Mouse (Mus musculus) liver, embryonic 16.5 days (tissue): ENCODE data around the gene Mrps9. TPM values are rescaled to one million over a fixed set of nuclear protein-coding genes. Genes with fewer than 3 reads are reported as not detected.

ENCODE experiments used
- ATAC-seq: fragments of 200-750 bp; cut with Nextera tagmentation; 2 replicates; pipeline ENCODE4 v1.8.0; 2017; ENCODE audit warnings: low read depth, mild to moderate bottlenecking, moderate number of reproducible peaks, moderate library complexity
- H3K27ac ChIP-seq: fragments of 300-500 bp; sonication (generic); 2 replicates; pipeline ENCODE4 v1.5.1; 2014; ENCODE audit warnings: mild to moderate bottlenecking, low read length
- H3K27me3 ChIP-seq: fragments of 300-500 bp; sonication (generic); 2 replicates; pipeline ENCODE4 v1.6.1; 2014; ENCODE audit warnings: low read depth, low read length, mixed read lengths; ENCODE audit not compliant: control insufficient read depth, insufficient read depth
- H3K36me3 ChIP-seq: fragments of 300-500 bp; sonication (generic); 2 replicates; pipeline ENCODE4 v1.6.1; 2014; ENCODE audit warnings: mild to moderate bottlenecking; ENCODE audit not compliant: control insufficient read depth, insufficient read depth
- H3K4me1 ChIP-seq: fragments of 300-500 bp; sonication (generic); 2 replicates; pipeline ENCODE4 v1.6.1; 2014; ENCODE audit warnings: low read depth, low read length, mixed read lengths; ENCODE audit not compliant: control insufficient read depth
- H3K4me2 ChIP-seq: fragments of 300-500 bp; sonication (generic); 2 replicates; pipeline ENCODE4 v1.6.1; 2014; ENCODE audit warnings: low read depth, low read length, mixed read lengths
- H3K4me3 ChIP-seq: fragments of 300-500 bp; sonication (generic); 2 replicates; pipeline ENCODE4 v1.5.1; 2014; ENCODE audit warnings: low read depth, mild to moderate bottlenecking, low read length
- H3K9ac ChIP-seq: fragments of 300-500 bp; sonication (generic); 2 replicates; pipeline ENCODE4 v1.6.1; 2014; ENCODE audit warnings: low read depth, low read length
- H3K9me3 ChIP-seq: fragments of 300-500 bp; sonication (generic); replicated peaks from 2 replicates; pipeline ENCODE4 v1.6.1; 2016; ENCODE audit warnings: low read length; ENCODE audit not compliant: control insufficient read depth
- WGBS: fragments of 180-500 bp; shearing (Covaris S2); extraction: QIAGEN DNeasy Blood & Tissue Kit; methylation state at CpG from one replicate; pipeline ENCODE4 v1.1.7; 2014; ENCODE audit not compliant: insufficient replicate concordance; 5-methylcytosine and 5-hydroxymethylcytosine counted together
- polyA plus RNA-seq: library from polyadenylated mRNA; unstranded; fragments of >200 nt; fragmentation: Nextera tagmentation; extraction: Ambion mirVana; gene quantifications from 2 replicates; pipeline ENCODE4 v1.2.1, GENCODE M21; 2015

The Mrps9 gene
- polyA plus RNA-seq: 20.1 and 22.1 TPM in 2 replicates

DNA sequence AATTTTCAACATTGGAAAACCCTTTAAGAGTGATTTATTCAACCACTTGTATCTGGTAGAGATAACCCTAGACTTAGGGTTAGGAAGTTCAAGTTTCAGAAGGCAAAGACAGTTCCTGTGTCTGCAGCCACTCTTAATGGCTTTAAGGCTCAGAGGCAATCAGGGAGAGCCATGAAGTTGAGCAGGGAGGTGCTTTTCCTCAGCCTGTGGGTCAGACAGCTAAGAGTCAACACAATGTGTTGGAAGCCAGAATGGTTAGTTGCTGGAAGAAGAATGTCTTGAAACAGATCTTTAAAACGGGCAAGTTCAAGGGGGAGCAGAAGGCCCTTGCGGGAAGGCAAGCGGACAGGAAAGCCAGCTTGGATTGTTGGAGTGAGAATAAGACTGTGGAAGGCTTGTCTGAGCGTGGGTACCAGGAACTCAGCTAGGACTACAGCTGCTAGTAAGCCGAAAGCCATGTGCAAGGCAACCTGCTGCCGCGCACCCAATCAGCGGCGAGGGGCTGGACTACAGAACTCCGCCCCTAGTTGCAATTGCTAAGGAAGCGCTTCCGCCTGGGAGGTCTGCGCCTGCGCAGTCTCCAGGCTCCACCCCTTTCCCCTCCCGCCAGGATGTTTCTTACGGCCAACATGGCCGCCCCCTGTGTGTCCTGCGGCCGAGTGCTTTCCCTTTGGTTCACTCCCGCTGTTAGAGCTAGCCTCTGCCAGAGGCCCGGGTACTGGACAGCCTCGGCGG lies at the start of gene Mrps9:
TSS of gene Mrps9 (plus strand) at position 571 of the 735 bp plus-strand sequence.
- under 1% methylated on average over 23 of the region's 23 CpGs for WGBS
- peak; percentile 98 for ATAC-seq

DNA sequence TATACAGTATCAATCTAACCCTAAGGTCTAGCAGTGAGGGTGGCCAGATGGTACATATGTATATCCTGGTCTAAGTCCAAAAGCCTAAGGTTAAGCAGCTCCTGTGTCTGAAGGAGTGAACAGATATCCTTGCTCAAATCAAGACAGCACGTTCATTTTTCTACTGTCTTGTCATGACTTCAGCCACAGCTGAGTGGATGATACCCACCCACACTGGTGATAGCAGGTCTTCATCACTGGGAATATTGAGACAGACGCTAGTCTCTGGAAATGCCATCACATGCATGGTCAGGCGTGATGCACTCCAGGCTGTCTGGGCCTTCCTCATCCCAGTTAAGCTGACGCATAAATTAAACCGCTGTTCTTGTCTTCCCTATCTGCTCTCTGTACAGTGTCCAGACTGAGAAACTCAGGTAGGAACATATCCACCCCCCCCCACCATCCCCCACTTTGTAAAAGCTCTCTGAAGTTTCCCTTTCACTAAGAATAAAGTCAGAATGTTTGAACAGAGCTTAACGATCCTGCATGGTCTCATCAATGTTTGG lies 37.7 kb upstream of the Mrps9 start:
- Histone ChIP-seq H3K4me2 (no peak overlapping the region), H3K27me3 (no peaks in the 10 kb centered on the region), H3K9me3 (no peaks in the 10 kb centered on the region), H3K4me3 (no peak overlapping the region), H3K36me3 (no peaks in the 10 kb centered on the region), H3K9ac (no peak overlapping the region), H3K4me1 (no peaks in the 10 kb centered on the region), H3K27ac (no peak overlapping the region)
- 69% methylated on average over 6 of the region's 6 CpGs for WGBS
- ATAC-seq: no peak

More for the DNA sequence above, at the start of gene Mrps9:
- Histone ChIP-seq H3K4me2 (peak within 1 kb of the TSS; percentile 75), H3K9ac (peak within 1 kb of the TSS; percentile 83), H3K27ac (peak within 1 kb of the TSS; percentile 55), H3K9me3 (no peaks in the 10 kb centered on the region), H3K36me3 (no peaks in the 10 kb centered on the region), H3K4me1 (peaks cover 7% of the 10 kb centered on the region), H3K27me3 (no peaks in the 10 kb centered on the region), H3K4me3 (peak within 1 kb of the TSS; percentile 96)

DNA sequence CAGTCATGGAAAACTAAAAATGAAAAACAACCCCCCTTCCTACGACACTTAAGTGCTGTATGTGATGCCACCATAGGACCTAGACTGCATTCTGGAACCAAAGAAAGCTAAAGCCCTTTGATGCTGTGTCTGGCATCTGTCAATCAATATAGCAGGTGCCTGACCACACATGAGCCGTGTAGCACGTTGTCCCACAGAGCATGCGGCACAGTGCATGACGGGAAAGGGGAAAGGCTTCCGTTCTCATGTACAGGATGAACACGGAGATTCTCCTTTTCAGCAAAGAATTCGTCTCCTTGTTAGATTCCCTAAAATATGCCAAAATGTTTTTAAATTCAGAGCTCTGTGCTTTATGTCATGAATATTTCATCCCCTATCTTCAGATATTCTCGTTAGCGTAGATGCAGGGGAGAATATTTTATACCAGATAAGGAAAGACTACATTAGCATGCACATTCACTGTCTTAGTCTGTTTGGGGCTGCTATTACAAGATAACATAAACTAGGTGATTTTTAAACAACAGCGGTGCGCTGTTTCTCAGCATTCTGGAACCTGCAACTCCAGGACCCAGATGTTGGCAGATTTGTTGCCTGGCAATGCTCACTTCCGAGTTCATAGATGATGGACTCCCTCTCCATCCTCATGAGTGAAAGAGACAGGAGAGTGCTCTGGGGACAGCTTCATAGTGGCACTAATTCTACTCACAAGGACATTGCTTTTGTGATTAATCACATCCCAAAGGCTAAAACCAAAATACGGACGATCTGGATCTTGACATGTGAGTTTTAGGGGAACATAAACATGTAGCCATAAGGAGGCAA lies 36.0 kb upstream of the Mrps9 start:
- H3K9me3 ChIP-seq: no peaks in the 10 kb centered on the region
- no peaks in the 10 kb centered on the region for H3K36me3 ChIP-seq
- H3K4me2 ChIP-seq: no peak overlapping the region
- WGBS: 73% methylated on average over 15 of the region's 15 CpGs
- H3K27ac ChIP-seq: no peak overlapping the region
- no peak for ATAC-seq
- no peak overlapping the region for H3K9ac ChIP-seq
- no peaks in the 10 kb centered on the region for H3K4me1 ChIP-seq
- no peak overlapping the region for H3K4me3 ChIP-seq
- no peaks in the 10 kb centered on the region for H3K27me3 ChIP-seq

DNA sequence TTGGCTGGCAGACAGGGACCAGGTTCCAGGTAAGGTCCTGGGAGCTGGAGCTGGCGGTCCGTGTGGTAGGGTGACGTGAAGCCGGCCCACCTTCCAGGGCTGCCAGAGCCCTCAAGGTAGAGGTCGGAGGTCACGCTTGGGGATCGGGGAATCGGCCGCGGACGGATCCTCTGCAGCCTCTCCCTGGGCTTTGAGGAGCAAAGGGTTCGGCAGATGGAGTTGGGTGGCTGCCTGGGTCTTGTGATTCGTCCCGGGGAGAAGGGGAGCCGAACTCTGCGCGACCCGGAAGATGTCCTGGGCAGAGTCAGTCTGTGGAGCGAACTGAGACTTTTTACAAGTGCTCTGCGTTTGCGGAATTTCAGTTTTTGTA lies 350 bp downstream of the Mrps9 start:
- peak overlapping the region; percentile 75 for H3K4me2 ChIP-seq
- H3K27me3 ChIP-seq: no peaks in the 10 kb centered on the region
- ATAC-seq: peak; percentile 73
- H3K4me3 ChIP-seq: peak overlapping the region; percentile 96
- H3K9ac ChIP-seq: peak overlapping the region; percentile 83
- H3K27ac ChIP-seq: peak overlapping the region; percentile 55
- peaks cover 7% of the 10 kb centered on the region for H3K4me1 ChIP-seq
- 0% methylated on average over 21 of the region's 21 CpGs for WGBS
- H3K9me3 ChIP-seq: no peaks in the 10 kb centered on the region
- no peaks in the 10 kb centered on the region for H3K36me3 ChIP-seq

DNA sequence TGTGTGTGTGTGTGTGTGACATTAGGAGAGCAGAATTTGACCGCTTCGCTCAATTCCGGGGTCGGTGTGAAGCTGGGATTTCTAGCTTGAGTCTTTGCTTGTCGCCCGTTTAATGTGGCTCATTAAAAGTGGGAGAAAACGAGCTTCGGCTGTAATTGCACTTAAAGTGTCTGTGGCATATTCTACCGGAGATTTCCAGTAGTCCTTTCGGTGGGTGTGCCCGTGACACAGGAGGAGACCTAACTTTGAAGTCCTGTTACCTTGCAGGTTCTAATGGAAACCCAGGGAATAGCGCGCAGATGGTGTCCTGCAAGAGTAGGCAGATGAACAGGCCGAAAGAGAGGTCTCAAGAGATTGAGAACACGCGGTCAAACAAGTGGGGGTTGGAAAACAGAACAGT lies 777 bp downstream of the Mrps9 start:
- peak overlapping the region; percentile 83 for H3K9ac ChIP-seq
- no peaks in the 10 kb centered on the region for H3K36me3 ChIP-seq
- H3K4me3 ChIP-seq: peak overlapping the region; percentile 96
- 3% methylated on average over 16 of the region's 16 CpGs for WGBS
- ATAC-seq: no peak
- H3K9me3 ChIP-seq: no peaks in the 10 kb centered on the region
- H3K4me1 ChIP-seq: peaks cover 7% of the 10 kb centered on the region
- H3K27me3 ChIP-seq: no peaks in the 10 kb centered on the region
- H3K4me2 ChIP-seq: peak overlapping the region; percentile 75
- H3K27ac ChIP-seq: no peak overlapping the region

DNA sequence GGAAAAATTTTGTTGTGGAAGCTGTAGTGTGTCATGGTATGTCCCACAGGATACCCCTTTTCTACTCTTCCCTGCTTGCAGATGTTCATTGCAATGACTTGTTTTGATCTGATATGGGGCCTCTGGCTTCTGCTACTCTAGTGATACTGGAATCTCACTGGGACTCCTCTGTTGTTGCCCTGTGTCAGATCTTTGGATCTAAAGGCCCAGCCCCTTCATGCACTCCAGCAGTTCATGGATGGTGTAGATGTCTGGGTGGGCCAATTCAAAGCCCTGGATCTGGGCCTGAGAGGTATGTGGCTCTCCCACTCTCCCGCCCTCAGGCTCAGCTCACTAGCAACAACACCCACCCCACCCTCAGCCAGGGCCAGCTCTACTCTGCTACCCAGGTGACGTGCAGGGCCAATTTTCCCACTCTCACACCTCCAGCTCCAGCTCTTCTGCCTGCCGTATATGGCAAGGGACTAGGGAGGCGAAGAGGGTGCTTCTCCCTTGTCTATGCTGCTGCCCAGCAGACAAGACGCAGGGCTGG lies 13.8 kb downstream of the Mrps9 start:
- ATAC-seq: no peak; the same call in 1 of the 2 replicates
- no peak overlapping the region for H3K27ac ChIP-seq

DNA sequence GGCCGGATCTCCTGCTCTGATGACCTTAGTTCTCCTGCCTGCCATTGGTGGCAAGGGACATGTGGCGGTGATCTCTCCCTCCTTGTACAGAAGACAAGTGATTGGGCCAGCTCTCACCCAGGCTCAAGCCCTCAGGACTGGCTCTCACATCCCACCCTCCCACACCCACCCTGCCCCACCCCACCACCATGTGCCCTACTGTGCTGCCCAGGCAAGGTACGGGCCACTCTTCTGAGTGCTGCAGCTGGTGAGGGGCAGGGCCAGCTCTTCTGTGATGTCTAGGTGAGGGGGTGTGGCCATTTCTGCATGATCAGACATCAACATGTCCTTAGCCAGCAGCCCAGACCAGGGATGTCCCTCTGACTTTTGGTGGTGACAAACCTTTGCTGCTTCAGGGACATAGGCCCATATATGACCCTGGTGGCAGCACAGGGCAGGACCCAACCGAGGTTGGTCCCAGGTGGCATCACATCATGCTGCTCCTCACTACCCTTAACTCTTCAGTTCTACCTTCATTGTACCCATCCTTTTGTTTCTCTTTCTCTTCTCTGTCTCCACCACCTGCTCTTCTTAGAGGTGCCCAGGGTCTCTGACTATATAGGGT lies 14.4 kb downstream of the Mrps9 start:
- 71% methylated on average over 4 of the region's 4 CpGs for WGBS
- Histone ChIP-seq H3K4me3 (no peak overlapping the region), H3K27me3 (no peaks in the 10 kb centered on the region), H3K9me3 (no peaks in the 10 kb centered on the region), H3K9ac (no peak overlapping the region), H3K27ac (no peak overlapping the region), H3K36me3 (no peaks in the 10 kb centered on the region), H3K4me2 (no peak overlapping the region), H3K4me1 (no peaks in the 10 kb centered on the region)
- ATAC-seq: 0 out of 2 replicates have a peak, but pooled peaks have one; percentile 16

More for the DNA sequence above, 13.8 kb downstream of the Mrps9 start:
- WGBS: 80% methylated on average over 5 of the region's 5 CpGs
- Histone ChIP-seq H3K36me3 (no peaks in the 10 kb centered on the region), H3K4me3 (no peak overlapping the region), H3K9me3 (no peaks in the 10 kb centered on the region), H3K27me3 (no peaks in the 10 kb centered on the region), H3K9ac (no peak overlapping the region), H3K4me1 (no peaks in the 10 kb centered on the region), H3K4me2 (no peak overlapping the region)

DNA sequence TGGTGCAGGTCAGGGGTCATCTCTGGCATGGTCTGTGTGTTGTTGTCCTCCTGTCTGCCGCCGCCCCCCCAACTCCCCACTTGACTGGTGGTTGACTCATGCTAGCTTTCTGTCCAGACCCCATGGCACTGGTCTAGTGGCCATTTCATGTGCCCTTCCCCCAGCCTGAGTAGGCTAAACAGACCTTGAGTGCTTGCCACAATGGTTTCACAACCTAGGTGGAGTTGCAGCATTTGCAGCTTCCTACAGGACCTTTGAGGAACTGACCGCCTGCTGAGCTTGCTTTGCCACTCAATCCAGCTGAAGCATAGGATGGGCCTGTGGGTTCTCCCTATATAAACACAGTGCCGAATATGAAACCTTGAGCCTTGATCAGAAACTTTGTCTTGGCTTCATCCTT lies 15.0 kb downstream of the Mrps9 start:
- Histone ChIP-seq H3K27me3 (no peaks in the 10 kb centered on the region), H3K36me3 (no peaks in the 10 kb centered on the region), H3K9ac (no peak overlapping the region), H3K27ac (no peak overlapping the region), H3K9me3 (no peaks in the 10 kb centered on the region), H3K4me1 (no peaks in the 10 kb centered on the region), H3K4me3 (no peak overlapping the region), H3K4me2 (no peak overlapping the region)
- 78% methylated on average over 4 of the region's 4 CpGs for WGBS
- peak; percentile 55; the same call in 1 of the 2 replicates for ATAC-seq
